Mouse (Mus musculus): Measurements from ENCODE around the gene Fanca.

DNA sequence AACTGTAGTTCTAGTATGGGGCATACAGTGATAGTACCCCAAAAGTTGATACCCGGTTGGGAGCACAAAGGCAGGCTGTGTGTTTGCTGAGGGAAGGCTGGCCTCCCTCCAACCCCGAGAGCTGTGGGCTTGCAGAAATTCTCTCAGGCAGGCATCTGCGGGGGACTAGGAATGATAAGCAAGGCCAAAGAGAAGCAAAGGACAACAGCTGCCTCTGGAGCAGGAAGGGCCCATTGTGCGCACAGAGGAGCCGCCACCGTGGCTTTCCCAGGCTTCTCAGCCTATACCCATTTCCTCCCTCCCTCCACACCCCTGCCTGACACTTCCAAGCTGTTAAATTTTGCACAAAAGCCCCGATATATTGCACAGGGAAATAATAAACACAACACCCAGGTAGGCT is 15.5 kb upstream of the Fanca start:
- TF ChIP-seq CTCF (IDR thresholded peaks at IDR 0.05; ENCODE audit: control insufficient read depth, insufficient read depth, insufficient read length) (no peak), CEBPB (IDR thresholded peaks at IDR 0.05; ENCODE audit: low read depth) (no peak), MAX (IDR thresholded peaks at IDR 0.05) (no peak)
